ENCODE assay signal across 11 mouse cellular contexts in genomic region chr16:65818779-65819178, GRCm38 (mm10). TPM values are rescaled to one million over a fixed set of nuclear protein-coding genes. Genes with fewer than 3 reads are reported as not detected.
DNase-seq lines count a peak whose midpoint lies in the region; ATAC-seq lines count a peak whose summit lies in the region.
"Had no signal": no experiment of that assay in that cellular context is flagged by ENCODE, and none has a peak within 500 bp of the region (broad histone marks: within the 10 kb centered on the region; RNA-seq: fewer than 3 reads in every experiment).

No protein-coding gene starts in this region.

- peaks cover 7% of the 10 kb centered on the region; the same call in 1 of the 2 replicates for H3K27me3 ChIP-seq in hindbrain, embryonic 13.5 days
- peaks cover 7% of the 10 kb centered on the region for H3K27me3 ChIP-seq in hindbrain, embryonic 12.5 days

- no peak overlapping the region for H3K9ac ChIP-seq in hindbrain, embryonic 13.5 days
- no peak overlapping the region for H3K9ac ChIP-seq in hindbrain, embryonic 12.5 days
- H3K9ac ChIP-seq: forebrain, embryonic 15.5 days; hindbrain, embryonic 14.5 days had no signal

- H3K27ac ChIP-seq in hindbrain, embryonic 13.5 days: no peak overlapping the region
- H3K27ac ChIP-seq in hindbrain, embryonic 12.5 days: no peak overlapping the region
- H3K27ac ChIP-seq: forebrain, embryonic 15.5 days; hindbrain, embryonic 14.5 days had no signal

- peak overlapping the region; percentile 13; the same call in 1 of the 2 replicates for H3K4me2 ChIP-seq in hindbrain, embryonic 13.5 days
- no peak overlapping the region for H3K4me2 ChIP-seq in hindbrain, embryonic 12.5 days (replicated peaks)
- H3K4me2 ChIP-seq: forebrain, embryonic 15.5 days had no signal

- H3K36me3 ChIP-seq in hindbrain, embryonic 13.5 days: no peaks in the 10 kb centered on the region
- H3K36me3 ChIP-seq in hindbrain, embryonic 12.5 days: no peaks in the 10 kb centered on the region
- H3K36me3 ChIP-seq: forebrain, embryonic 15.5 days had no signal

- WGBS in hindbrain, embryonic 13.5 days: 66% methylated on average over 8 of the region's 8 CpGs
- 76% methylated on average over 8 of the region's 8 CpGs for WGBS in hindbrain, embryonic 12.5 days

- no peak for ATAC-seq in hindbrain, embryonic 13.5 days (ENCODE audit: low FRiP score)
- ATAC-seq in hindbrain, embryonic 12.5 days (ENCODE audit: low FRiP score): no peak
- no peak for ATAC-seq in megakaryocyte progenitor cell, adult 5-6 weeks (replicated peaks; ENCODE audit: poor library complexity)
- ATAC-seq: forebrain, embryonic 15.5 days had no signal

- H3K9me3 ChIP-seq in hindbrain, embryonic 13.5 days: no peaks in the 10 kb centered on the region
- H3K9me3 ChIP-seq in hindbrain, embryonic 12.5 days (replicated peaks): no peaks in the 10 kb centered on the region
- H3K9me3 ChIP-seq: forebrain, embryonic 15.5 days had no signal

- H3K4me1 ChIP-seq in hindbrain, embryonic 13.5 days (replicated peaks): peaks cover 13% of the 10 kb centered on the region
- H3K4me1 ChIP-seq in hindbrain, embryonic 12.5 days: peaks cover 8% of the 10 kb centered on the region

- DNase-seq in 3T3-L1 (ENCODE audit: low read depth, low spot score): peak; percentile 95
- peak; percentile 65 for DNase-seq in adipocyte (ENCODE audit: low spot score)
- peak; percentile 37 for DNase-seq in lung, postnatal 10 days
- DNase-seq in cerebellum, postnatal 4 days (ENCODE audit: low spot score in 2 of 2): no peak
- DNase-seq: cerebellum, adult 2 months; layer of hippocampus, postnatal 36 days had no signal

- no peak overlapping the region for H3K4me3 ChIP-seq in hindbrain, embryonic 13.5 days
- no peak overlapping the region for H3K4me3 ChIP-seq in hindbrain, embryonic 12.5 days
- H3K4me3 ChIP-seq: forebrain, embryonic 15.5 days had no signal

RNA-seq across cellular contexts. Expression of gene Vgll3, which starts 3.7 kb away (rescaled TPM):
- 7.4 and 9.0 TPM in 2 replicates for polyA plus RNA-seq in hindbrain, embryonic 13.5 days (2015; fragmentation: Nextera tagmentation; extraction: Ambion mirVana)
- polyA plus RNA-seq in hindbrain, embryonic 12.5 days (2016; fragmentation: Nextera tagmentation; extraction: Ambion mirVana): 10.9 and 12.8 TPM in 2 replicates
- not detected in 2 replicates for total RNA-seq in megakaryocyte progenitor cell, adult 5-6 weeks (2015)
- not detected in 2 replicates for total RNA-seq in megakaryocyte progenitor cell, adult 5-6 weeks (2017)

Comparison
In these comparisons a context has a peak if more than half of its experiments do, and no peak if none do; other contexts are left out.
1. DNase-seq: peak in 3T3-L1 (single experiment), adipocyte (single experiment) and lung, postnatal 10 days (single experiment); none in cerebellum, postnatal 4 days (0 of 2).